Mouse (Mus musculus): ENCODE results near the gene Col4a3bp. TPM values are rescaled to one million over a fixed set of nuclear protein-coding genes. Genes with fewer than 3 reads are reported as not detected.

Gene Col4a3bp
- polyA plus RNA-seq (2012; fragmentation: generic; extraction: Trizol) = 1 to 10 TPM in 1 of 2 experiments, under 1 TPM in 1; 0.62 to 4.3 TPM

DNA sequence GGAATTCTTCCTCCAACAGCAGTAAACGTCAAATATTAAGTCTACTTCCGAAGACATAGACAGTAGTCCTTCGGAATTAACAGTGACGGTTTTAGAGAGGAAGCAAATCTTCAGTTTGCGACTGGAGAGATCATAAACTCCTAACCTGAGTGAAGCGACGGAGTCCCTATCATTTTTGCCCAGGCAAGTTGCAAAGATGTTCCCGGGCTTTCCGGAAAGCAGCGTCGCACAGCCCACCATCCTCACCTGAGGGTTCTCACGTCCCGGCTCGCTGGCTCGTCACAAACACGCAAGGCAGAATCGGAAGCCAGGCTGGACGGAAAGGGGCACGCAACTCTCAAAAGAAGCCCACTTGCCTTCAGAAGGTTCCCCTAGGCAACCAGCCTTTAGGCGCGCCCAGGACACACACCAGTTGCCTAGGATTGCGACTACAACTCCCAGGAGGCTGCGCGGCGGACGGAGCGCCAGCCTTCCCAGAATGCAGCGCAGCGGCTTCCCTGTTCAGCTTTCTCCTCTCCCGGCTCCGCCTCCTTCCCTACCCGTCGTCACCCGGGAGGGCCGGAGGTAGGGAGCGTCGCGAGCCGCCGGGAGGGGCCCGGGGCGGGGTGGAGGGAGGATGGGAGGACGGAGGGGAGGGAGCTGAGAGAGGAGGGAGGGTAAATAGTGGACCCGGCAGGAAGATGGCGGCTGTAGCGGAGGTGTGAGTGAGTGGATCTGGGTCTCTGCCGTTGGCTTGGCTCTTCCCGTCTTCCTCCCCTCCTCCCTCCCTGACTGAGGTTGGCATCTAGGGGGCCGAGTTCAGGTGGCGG is at the start of gene Col4a3bp, which contains the start of gene Polk:
Gene Col4a3bp (plus strand): TSS at position 538 of the 809 bp plus-strand sequence.
Gene Polk (minus strand): TSS at position 499 of the 809 bp plus-strand sequence.

DNA sequence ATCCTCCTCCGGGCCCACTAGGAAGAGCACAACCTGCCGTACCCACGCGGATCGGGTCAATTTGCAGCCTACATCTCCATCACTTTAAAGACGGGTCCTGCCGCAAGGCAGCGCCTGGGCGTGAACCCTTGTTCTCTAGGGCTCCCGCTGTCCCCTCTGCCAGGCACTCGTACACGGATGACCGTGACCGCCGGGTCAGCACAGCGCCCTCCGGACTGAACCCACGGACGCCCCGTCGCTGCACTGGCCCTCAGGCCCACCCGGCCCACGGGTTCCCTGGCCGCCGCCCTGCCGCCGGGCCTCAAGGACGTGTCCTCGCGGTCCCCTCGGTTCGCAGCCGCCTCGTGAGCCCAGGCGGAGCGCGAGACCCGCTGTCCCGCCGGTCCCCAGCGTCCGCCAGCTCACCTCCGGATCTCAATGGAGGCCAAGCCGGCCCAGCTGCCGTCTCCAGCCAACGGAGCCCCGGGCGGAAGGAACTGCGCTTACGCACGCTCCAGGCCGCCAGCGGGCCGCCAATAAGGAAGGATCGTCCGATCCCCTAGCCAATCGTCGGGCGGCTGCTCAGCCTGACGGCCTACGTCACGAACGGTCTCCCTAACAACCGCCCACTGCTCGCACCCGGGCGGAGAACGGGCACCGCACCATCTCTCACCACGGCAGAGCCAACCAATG is 128.1 kb downstream of the Col4a3bp start, which contains the start of gene Hmgcr:
Gene Hmgcr (minus strand): TSS at position 531 of the 672 bp plus-strand sequence.

Other genes with a start within 250 kb of the Col4a3bp start
- 1 to 10 TPM; 1.7 to 5.7 TPM for gene Poc5, start 154.3 kb upstream of the Col4a3bp start, polyA plus RNA-seq (2012; fragmentation: generic; extraction: Trizol)
- gene Ankdd1b, start 71.4 kb upstream of the Col4a3bp start, polyA plus RNA-seq (2012; fragmentation: generic; extraction: Trizol) = not detected
- gene Gm17622, start 51.9 kb upstream of the Col4a3bp start, polyA plus RNA-seq (2012; fragmentation: generic; extraction: Trizol) = not detected
- gene Polk, start within 50 bp of the Col4a3bp start, polyA plus RNA-seq (2012; fragmentation: generic; extraction: Trizol) = 1 to 10 TPM in 1 of 2 experiments, under 1 TPM in 1; 0.22 to 1.3 TPM
- gene Hmgcr, start 128.3 kb downstream of the Col4a3bp start, polyA plus RNA-seq (2012; fragmentation: generic; extraction: Trizol) = 10 to 100 TPM in 1 of 2 experiments, 1 to 10 TPM in 1; 3.6 to 25.6 TPM
- not detected for gene Ankrd31, start 205.7 kb downstream of the Col4a3bp start, polyA plus RNA-seq (2012; fragmentation: generic; extraction: Trizol)

Data from C3H10T1/2 (cell line).